Mouse (Mus musculus) G1E (cell line): ENCODE measurements at regions not wholly inside any gene's neighbourhood (a gene's known extent, or its start where the extent isn't known, plus 50 kb on each side); places are given as distances from the start of the nearest gene placed in this dataset.

ENCODE experiments used
- CTCF ChIP-seq: IDR thresholded peaks from 2 replicates; pipeline ENCODE4 v1.5.1; 2012; ENCODE audit warnings: low read depth, low read length, inconsistent platforms, mixed read lengths
- GATA1 ChIP-seq: IDR thresholded peaks from 2 replicates; pipeline ENCODE4 v1.6.1; 2012; ENCODE audit warnings: borderline replicate concordance, low read length, inconsistent platforms, mixed read lengths
- TAL1 ChIP-seq: conservative IDR thresholded peaks from 2 replicates; pipeline ENCODE4 v1.6.1; 2012; ENCODE audit warnings: low read depth, low read length, inconsistent platforms, mixed read lengths

DNA sequence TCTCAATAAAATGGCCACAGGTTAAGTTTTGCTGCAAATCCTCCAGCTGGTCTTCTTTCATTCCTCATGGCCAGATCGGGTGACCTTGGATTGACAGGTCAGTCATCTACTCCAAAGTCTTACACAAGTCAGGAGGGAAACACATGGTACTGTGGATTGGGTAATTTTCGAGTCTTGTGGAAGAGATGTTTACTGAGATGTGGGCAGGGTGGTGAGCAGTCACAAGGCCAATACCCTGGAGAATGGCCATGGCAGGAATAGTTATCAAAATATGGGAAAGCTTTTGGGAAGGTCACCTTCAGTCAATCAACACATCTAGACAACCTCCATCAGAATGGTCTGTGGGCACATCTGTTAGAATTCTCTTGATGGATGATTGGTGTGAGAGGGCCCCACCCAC lies 144.0 kb downstream of the Gas1 start:
- TF ChIP-seq CTCF (no peak), GATA1 (no peak), TAL1 (no peak)
